Mouse (Mus musculus) lung, embryonic 16.5 days (tissue): ENCODE measurements around the gene Platr17. TPM values are rescaled to one million over a fixed set of nuclear protein-coding genes. Genes with fewer than 3 reads are reported as not detected.
A peak's percentile ranks its signal among the peaks of the same experiment; 100 is the strongest.

ENCODE experiments used
- ATAC-seq: fragments of 200-750 bp; cut with Nextera tagmentation; 2 replicates; pipeline ENCODE4 v1.8.0; 2017; ENCODE audit warnings: low read depth, mild to moderate bottlenecking, moderate library complexity
- H3K27ac ChIP-seq: fragments of 300-500 bp; sonication (generic); 2 replicates; pipeline ENCODE4 v1.5.1; 2014; ENCODE audit warnings: mild to moderate bottlenecking, control low read depth, low read length
- H3K27me3 ChIP-seq: fragments of 300-500 bp; sonication (generic); 2 replicates; pipeline ENCODE4 v1.6.1; 2014; ENCODE audit warnings: low read depth, low read length, mixed read lengths; ENCODE audit not compliant: control insufficient read depth, insufficient read depth
- H3K36me3 ChIP-seq: fragments of 300-500 bp; sonication (generic); 2 replicates; pipeline ENCODE4 v1.6.1; 2014; ENCODE audit warnings: low read length; ENCODE audit not compliant: control insufficient read depth, insufficient read depth
- H3K4me1 ChIP-seq: fragments of 300-500 bp; sonication (generic); replicated peaks from 2 replicates; pipeline ENCODE4 v1.6.1; 2014; ENCODE audit warnings: low read length, mixed read lengths; ENCODE audit not compliant: control insufficient read depth, insufficient read depth
- H3K4me2 ChIP-seq: fragments of 300-500 bp; sonication (generic); 2 replicates; pipeline ENCODE4 v1.6.1; 2014; ENCODE audit warnings: low read depth, low read length, control low read depth
- H3K4me3 ChIP-seq: fragments of 300-500 bp; sonication (generic); 2 replicates; pipeline ENCODE4 v1.5.1; 2014; ENCODE audit warnings: mild to moderate bottlenecking, low read length, control low read depth
- H3K9ac ChIP-seq: fragments of 300-500 bp; sonication (generic); 2 replicates; pipeline ENCODE4 v1.6.1; 2014; ENCODE audit warnings: low read length, control low read depth
- H3K9me3 ChIP-seq: fragments of 300-500 bp; sonication (generic); 2 replicates; pipeline ENCODE4 v1.6.1; 2016; ENCODE audit warnings: low read length; ENCODE audit not compliant: control insufficient read depth
- WGBS: fragments of 180-500 bp; shearing (Covaris S2); extraction: QIAGEN DNeasy Blood & Tissue Kit; methylation state at CpG from one replicate; pipeline ENCODE4 v1.1.7; 2014; 5-methylcytosine and 5-hydroxymethylcytosine counted together
- polyA plus RNA-seq: library from polyadenylated mRNA; unstranded; fragments of >200 nt; fragmentation: Nextera tagmentation; extraction: Ambion mirVana; gene quantifications from 2 replicates; pipeline ENCODE4 v1.2.1, GENCODE M21; 2015

Gene Platr17
- polyA plus RNA-seq, 1 experiment from 2014 or later = 0.26 TPM

DNA sequence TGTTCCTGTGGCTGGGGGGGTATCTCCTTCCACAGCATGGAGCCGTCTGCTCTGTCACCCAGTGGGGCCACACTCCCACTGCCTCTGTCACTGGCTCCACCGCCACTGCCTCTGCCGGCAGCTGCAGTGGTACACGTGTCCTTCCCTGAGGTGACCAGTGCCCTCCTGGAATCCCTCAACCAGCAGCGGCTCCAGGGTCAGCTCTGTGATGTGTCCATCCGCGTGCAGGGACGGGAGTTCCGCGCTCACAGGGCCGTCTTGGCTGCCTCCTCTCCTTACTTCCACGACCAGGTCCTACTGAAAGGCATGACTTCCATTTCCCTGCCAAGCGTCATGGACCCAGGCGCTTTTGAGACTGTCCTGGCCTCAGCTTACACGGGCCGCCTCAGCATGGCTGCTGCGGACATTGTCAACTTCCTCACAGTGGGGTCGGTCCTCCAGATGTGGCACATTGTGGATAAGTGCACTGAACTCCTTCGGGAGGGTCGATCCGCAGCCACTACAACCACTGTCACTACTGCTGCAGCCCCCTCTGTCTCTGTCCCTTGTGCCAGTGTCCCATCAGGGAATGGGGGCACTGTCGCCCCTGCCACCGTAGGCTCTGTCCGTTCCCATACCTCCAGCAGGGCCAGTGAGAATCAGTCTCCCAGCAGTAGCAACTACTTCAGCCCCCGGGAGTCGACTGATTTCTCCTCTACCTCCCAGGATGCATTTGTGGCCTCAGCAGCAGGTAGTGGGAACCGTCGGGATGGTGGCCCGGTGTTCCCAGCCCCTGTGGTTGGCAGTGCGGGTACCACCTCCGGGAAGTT is 12.1 kb downstream of the Platr17 start:
- Histone ChIP-seq H3K36me3 (peaks cover 28% of the 10 kb centered on the region), H3K9me3 (no peaks in the 10 kb centered on the region), H3K4me2 (peak overlapping the region; percentile 73), H3K27me3 (no peaks in the 10 kb centered on the region), H3K4me3 (peak overlapping the region; percentile 65), H3K27ac (no peak overlapping the region), H3K4me1 (peaks cover 24% of the 10 kb centered on the region), H3K9ac (peak overlapping the region; percentile 70)
- WGBS = 67% methylated on average over 31 of the region's 31 CpGs
- ATAC-seq = no peak

DNA sequence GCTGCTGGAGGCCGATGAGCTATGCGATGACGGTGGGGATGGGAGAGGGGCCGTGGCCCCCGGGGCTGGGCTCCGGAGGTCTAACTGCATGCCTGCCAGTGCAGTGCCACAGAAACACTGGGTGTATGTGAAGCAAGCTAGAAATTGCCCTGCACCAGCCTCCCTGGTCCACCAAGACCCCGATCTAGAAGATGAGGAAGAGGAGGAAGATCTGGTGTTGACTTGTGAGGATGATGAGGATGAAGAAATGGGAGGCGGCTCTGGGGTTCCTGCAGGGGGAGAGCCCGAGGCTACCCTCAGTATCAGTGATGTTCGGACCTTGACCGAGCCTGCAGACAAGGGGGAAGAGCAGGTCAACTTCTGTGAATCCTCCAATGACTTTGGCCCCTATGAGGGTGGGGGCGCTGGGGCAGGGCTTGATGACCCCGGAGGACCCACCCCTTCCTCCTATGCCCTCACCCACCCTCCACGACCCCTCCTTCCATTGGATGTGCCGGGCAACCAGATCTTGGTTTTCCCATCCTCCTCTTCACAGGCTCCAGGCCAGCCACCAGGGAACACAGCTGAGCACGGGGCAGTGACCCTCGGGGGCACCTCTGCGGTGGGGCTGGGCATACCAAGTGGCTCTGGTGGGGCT is 12.8 kb downstream of the Platr17 start:
- H3K27ac ChIP-seq = no peak overlapping the region
- no peaks in the 10 kb centered on the region for H3K27me3 ChIP-seq
- H3K9ac ChIP-seq = no peak overlapping the region
- no peak overlapping the region for H3K4me3 ChIP-seq
- no peak for ATAC-seq
- no peak overlapping the region for H3K4me2 ChIP-seq
- H3K9me3 ChIP-seq = no peaks in the 10 kb centered on the region
- peaks cover 25% of the 10 kb centered on the region for H3K36me3 ChIP-seq
- 82% methylated on average over 18 of the region's 18 CpGs for WGBS
- H3K4me1 ChIP-seq = peaks cover 24% of the 10 kb centered on the region

DNA sequence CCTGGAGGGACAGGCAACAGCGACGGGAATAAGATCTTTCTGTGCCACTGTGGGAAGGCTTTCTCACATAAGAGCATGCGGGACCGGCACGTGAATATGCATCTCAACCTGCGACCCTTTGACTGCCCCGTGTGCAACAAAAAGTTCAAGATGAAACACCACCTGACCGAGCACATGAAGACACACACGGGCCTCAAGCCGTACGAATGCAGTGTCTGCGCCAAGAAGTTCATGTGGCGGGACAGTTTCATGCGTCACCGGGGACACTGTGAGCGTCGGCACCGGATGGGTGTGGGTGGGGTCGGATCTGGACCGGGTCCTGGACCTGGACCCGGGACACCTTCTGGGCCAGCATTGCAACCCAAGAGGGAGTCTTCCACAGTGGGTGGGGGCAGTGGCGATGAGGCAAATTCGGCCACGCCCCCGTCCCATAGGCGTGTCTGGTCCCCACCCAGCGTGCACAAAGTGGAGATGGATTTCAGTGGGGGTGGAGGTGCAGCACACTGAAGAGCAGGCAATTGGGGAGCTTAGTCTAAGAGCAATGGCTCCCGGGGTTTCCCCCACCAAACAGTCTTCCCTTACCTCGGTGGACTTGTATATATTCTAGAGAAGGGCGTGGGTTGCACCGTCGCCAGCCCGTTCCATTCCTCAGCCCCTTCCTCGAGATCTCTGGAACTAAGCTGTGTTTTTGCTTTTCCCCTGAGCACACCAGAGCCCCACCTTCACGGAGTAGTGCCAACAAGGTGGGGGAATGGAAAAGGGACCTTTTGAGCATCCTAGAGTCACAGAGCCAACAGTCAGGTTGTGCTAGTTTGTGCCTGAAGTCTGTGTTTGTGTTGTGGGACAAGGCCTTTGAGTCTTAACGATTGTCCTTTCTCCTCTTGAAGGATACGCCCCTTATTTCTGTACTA is 13.6 kb downstream of the Platr17 start:
- Histone ChIP-seq H3K9ac (peak overlapping the region; percentile 88), H3K27me3 (no peaks in the 10 kb centered on the region), H3K4me3 (peak overlapping the region; percentile 84), H3K4me1 (peaks cover 24% of the 10 kb centered on the region), H3K27ac (peak overlapping the region; percentile 88), H3K9me3 (no peaks in the 10 kb centered on the region), H3K36me3 (peaks cover 19% of the 10 kb centered on the region), H3K4me2 (peak overlapping the region; percentile 98)
- no peak for ATAC-seq
- WGBS = 56% methylated on average over 37 of the region's 37 CpGs

DNA sequence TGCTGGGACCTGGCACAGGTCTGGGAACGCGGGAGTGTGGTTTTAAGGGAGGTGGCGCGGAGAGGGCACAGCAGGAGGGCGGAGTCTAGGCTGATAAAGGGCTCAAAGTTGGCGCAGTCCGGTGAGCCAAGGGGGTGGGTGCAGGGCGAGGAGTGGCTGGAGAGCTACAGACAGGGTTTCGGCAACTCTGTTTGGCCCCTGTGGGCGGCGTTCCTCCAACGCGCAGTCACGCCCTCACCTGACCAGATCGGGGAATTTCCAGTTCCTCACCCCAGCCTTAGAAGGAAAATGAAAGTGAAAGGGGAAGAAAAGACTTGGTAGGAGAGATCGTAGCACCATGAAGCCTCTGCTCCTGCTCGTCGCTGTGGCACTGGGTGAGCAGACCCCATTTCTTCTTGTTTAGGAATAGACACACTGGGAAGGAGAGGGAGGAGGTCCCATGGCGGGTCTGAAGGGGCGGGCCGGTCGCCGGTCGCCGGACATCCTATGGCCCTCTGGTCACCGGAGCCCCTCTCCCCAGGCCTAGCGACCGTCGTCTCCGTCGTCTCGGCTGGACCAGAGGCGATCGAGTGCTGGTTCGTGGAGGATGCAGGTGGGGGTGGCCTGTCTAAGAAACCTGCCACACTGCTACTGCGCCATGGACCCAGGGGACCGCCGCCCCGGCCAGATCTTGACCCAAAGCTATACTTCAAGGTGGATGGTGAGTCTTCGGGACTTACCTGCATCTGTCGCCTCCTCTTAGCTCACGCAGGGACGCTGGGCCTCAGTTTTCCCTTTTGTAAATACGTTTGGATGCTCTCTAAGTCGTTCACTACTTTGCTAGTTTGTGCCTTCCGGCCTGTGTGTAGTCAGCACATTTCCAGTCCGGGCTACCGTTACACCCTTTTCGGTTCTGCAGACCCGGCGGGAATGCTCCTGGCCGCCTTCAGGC is 14.7 kb downstream of the Platr17 start:
- Histone ChIP-seq H3K9me3 (no peaks in the 10 kb centered on the region), H3K9ac (peak overlapping the region; percentile 88), H3K4me1 (peaks cover 24% of the 10 kb centered on the region), H3K4me2 (peak overlapping the region; percentile 98), H3K27me3 (no peaks in the 10 kb centered on the region), H3K36me3 (peaks cover 11% of the 10 kb centered on the region), H3K27ac (peak overlapping the region; percentile 88), H3K4me3 (peak overlapping the region; percentile 84)
- 0% methylated on average over 52 of the region's 52 CpGs for whole genome bisulfite sequencing
- peak; percentile 35 for ATAC-seq

DNA sequence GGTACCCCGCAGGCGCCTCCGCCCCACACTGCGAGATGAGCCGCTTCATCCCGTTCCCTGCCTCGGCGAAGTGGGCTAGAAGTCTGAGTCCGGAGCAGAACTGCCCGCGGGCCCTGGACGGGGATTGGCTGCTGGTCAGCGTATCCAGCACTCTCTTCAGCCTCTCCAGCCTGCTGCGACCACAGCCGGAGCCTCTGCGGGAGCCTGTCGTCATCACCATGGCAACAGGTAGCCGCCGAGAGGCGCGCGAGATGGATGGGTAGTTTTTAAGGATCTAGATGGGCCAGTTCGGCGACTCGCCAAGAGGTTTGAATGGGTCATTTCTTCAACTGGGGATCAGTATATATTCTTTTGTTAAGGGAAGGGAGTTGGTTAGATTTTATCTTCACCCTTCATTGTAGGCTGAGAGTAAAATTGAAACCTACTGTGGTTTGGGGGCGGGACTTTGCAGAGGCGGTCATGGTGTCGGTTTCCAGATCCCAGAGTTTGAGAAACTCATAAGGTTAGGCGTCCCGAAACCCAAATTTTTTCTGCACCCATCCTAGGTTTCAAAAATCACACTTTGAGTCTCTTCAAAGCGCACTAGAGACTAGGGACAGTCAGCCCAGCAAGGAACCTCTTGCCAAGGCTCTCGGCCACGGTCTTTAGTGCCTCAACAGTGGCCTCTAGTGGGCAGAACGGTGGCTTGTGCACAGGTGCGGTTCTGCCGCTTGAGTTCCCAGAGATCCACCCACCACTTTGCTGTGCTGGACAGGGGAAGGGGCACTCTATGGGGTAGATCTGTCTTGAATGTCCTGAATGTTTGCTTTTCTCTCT is 15.6 kb downstream of the Platr17 start:
- Histone ChIP-seq H3K4me1 (peaks cover 16% of the 10 kb centered on the region), H3K9me3 (no peaks in the 10 kb centered on the region), H3K4me3 (peak overlapping the region; percentile 84), H3K4me2 (peak overlapping the region; percentile 98), H3K9ac (peak overlapping the region; percentile 88), H3K27me3 (no peaks in the 10 kb centered on the region), H3K36me3 (peaks cover 13% of the 10 kb centered on the region), H3K27ac (peak overlapping the region; percentile 88)
- WGBS = under 1% methylated on average over 36 of the region's 36 CpGs
- peak; percentile 59 for ATAC-seq

DNA sequence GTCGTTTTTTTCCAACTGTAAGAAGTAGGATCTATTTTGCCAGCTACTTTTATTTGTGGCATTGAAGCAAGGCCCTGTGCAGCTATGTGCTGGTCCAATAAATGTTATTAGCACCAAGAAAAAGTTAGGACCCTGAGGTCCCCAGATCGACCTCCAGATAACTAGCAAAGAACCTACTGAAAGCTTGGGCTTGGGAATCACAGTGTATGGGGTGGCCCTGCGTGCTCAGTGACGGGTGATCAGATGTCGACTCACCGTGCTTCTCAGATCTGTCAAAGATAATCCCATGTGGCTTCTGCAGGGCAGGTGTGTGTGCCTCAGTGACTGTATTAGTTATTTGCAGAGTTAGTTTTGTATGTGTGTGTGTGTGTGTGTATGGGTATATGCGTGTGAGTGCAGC is 16.4 kb downstream of the Platr17 start:
- Histone ChIP-seq H3K4me1 (peaks cover 15% of the 10 kb centered on the region), H3K36me3 (peaks cover 13% of the 10 kb centered on the region), H3K9me3 (no peaks in the 10 kb centered on the region), H3K4me2 (no peak overlapping the region), H3K27ac (no peak overlapping the region), H3K4me3 (no peak overlapping the region), H3K27me3 (no peaks in the 10 kb centered on the region), H3K9ac (no peak overlapping the region)
- 83% methylated on average over 7 of the region's 7 CpGs for WGBS
- no peak for ATAC-seq

DNA sequence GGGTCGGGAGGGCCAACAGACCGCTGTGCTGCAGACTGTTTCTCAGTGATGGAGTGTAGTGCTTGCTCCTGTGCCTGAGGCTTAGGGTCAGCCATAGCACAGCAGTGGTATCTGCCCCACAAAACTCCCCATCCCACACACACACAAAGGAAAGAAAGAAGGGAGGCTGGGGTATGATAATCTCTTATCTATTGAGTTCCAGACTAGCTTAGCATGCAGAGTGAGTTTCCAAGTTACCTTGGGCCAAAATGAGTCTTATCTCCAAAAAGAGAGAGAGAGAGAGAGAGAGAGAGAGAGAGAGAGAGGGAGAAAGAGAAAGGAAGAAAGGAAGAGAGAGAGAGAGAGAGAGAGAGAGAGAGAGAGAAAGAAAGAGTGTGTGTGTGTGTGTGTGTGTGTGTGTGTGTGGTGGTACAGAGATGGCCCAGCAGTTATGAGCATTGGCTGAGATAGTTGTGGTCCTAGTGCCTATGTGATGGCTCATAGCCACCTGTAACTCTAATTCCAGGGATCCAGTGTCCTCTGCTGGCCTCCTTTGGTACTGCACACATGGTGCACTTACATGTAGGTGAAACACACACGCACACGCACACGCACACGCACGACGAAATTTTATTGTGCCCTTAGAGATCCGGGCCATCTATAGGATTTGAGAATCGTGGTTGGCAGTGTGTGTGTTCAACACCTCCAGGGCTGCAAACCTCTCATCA is 19.8 kb downstream of the Platr17 start:
- no peak overlapping the region for H3K27ac ChIP-seq
- no peaks in the 10 kb centered on the region for H3K27me3 ChIP-seq
- ATAC-seq = no peak
- no peak overlapping the region for H3K4me2 ChIP-seq
- no peak overlapping the region for H3K4me3 ChIP-seq
- no peak overlapping the region for H3K9ac ChIP-seq
- WGBS = 78% methylated on average over 10 of the region's 10 CpGs
- no peaks in the 10 kb centered on the region for H3K9me3 ChIP-seq
- H3K36me3 ChIP-seq = peaks cover 5% of the 10 kb centered on the region
- H3K4me1 ChIP-seq = peaks cover 11% of the 10 kb centered on the region
